In the genomic region with DNA sequence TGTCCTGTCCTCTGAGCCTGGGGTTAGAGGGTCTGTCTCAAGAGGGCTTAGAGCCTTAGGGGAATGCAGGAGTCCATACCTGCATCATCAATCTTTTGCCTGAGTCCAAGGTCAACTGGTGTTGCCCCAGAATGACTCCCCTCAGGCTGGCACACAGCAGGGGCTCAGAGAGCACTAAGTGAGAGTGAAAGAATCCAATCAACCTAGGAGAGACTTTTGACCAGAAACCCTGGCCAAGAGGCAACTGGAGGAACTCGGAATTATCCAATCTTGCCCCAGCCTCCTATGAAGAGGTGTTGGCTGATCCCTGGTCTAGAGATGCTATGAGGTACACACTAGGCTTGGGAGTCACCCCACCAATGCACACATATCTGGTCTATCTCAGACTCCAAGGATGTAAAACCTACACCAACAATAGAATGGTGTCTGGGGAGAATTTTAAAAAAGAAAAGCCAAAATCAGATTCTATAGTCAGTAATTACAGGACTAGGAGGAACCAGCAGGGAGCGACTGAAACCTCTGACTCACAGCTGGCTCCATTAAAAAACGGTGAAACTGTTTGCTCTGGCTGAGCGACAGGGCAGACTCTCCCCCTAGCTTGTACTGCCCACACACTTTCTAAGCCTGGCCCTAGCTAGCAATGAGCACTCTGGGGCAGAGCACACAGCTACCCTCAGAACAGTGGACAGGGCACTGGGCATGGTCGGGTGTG, we compare ENCODE assay signal across 9 mouse cellular contexts. TPM values are rescaled to one million over a fixed set of nuclear protein-coding genes. Genes with fewer than 3 reads are reported as not detected.
DNase-seq lines count a peak whose midpoint lies in the region; ATAC-seq and TF ChIP-seq lines count a peak whose summit lies in the region.
"Had no signal": no experiment of that assay in that cellular context is flagged by ENCODE, and none has a peak within 500 bp of the region (broad histone marks: within the 10 kb centered on the region; RNA-seq: fewer than 3 reads in every experiment).

No protein-coding gene starts in this region.

- H3K4me1 ChIP-seq in cortical plate, adult 2 months (ENCODE audit: control insufficient read depth, insufficient read depth, low read length) = peaks cover 16% of the 10 kb centered on the region
- H3K4me1 ChIP-seq in limb, embryonic 13.5 days = peaks cover 56% of the 10 kb centered on the region

- 43% methylated on average over 5 of the region's 5 CpGs for WGBS in limb, embryonic 13.5 days

- peak; percentile 35 to 59 for DNase-seq in adrenal gland, postnatal 36 days
- no peak for DNase-seq in adrenal gland, adult 8-10 months
- no peak for DNase-seq in layer of hippocampus, adult 2 months (ENCODE audit: low spot score in 2 of 2)
- no peak for DNase-seq in layer of hippocampus, postnatal 25 days (ENCODE audit: extremely low spot score in 1 of 2, low spot score in 1 of 2)
- no peak for DNase-seq in cerebellum, adult 11-12 months
- DNase-seq in urinary bladder, postnatal 25 days (ENCODE audit: low spot score) = no peak

- H3K36me3 ChIP-seq in limb, embryonic 13.5 days = peaks cover 17% of the 10 kb centered on the region

- H3K4me2 ChIP-seq in limb, embryonic 13.5 days (replicated peaks) = no peak overlapping the region; the same call in none of the 2 replicates
- H3K4me2 ChIP-seq: forebrain, embryonic 13.5 days had no signal

- no peak for ATAC-seq in limb, embryonic 13.5 days (ENCODE audit: low FRiP score, low read depth)
- ATAC-seq: forebrain, embryonic 13.5 days had no signal

- no peak overlapping the region for H3K4me3 ChIP-seq in layer of hippocampus, adult 2 months
- H3K4me3 ChIP-seq in cortical plate, adult 2 months (ENCODE audit: insufficient read depth, low read length) = no peak overlapping the region
- H3K4me3 ChIP-seq in limb, embryonic 13.5 days = no peak overlapping the region
- H3K4me3 ChIP-seq: forebrain, embryonic 13.5 days had no signal

- H3K27me3 ChIP-seq in limb, embryonic 13.5 days = no peaks in the 10 kb centered on the region
- H3K27me3 ChIP-seq: forebrain, embryonic 13.5 days had no signal

- H3K9me3 ChIP-seq in limb, embryonic 13.5 days = no peaks in the 10 kb centered on the region
- H3K9me3 ChIP-seq: forebrain, embryonic 13.5 days had no signal

- 0 out of 2 replicates have a peak, but pooled peaks have one; percentile 16 for TF ChIP-seq CTCF in layer of hippocampus, adult 2 months (conservative IDR thresholded peaks at IDR 0.05)
- TF ChIP-seq CTCF in cortical plate, adult 2 months (IDR thresholded peaks at IDR 0.05; ENCODE audit: extremely low read depth, insufficient read depth, low read length) = no peak

- no peak for TF ChIP-seq POLR2A in cortical plate, adult 2 months (IDR thresholded peaks at IDR 0.05; ENCODE audit: extremely low read depth, insufficient read depth, low read length)

- H3K27ac ChIP-seq in layer of hippocampus, adult 2 months = peak overlapping the region; percentile 57; the same call in 1 of the 2 replicates
- peak overlapping the region; percentile 27 for H3K27ac ChIP-seq in cortical plate, adult 2 months (ENCODE audit: insufficient read depth, low read length)
- H3K27ac ChIP-seq in limb, embryonic 13.5 days = peak overlapping the region; percentile 80

- H3K9ac ChIP-seq in limb, embryonic 13.5 days = 0 out of 2 replicates have a peak overlapping the region, but pooled peaks have one; percentile 13
- H3K9ac ChIP-seq: forebrain, embryonic 13.5 days had no signal

RNA-seq across cellular contexts. Expression of gene Actn4, which starts 31.7 kb away (rescaled TPM):
- total RNA-seq in adrenal gland, postnatal 36 days (2021) = 100 to 1,000 TPM; 193 to 252 TPM
- total RNA-seq in adrenal gland, adult 8-10 months (2022) = 100 to 1,000 TPM; 184 to 285 (median 233) TPM
- 100 to 1,000 TPM; 131 to 134 TPM for total RNA-seq in layer of hippocampus, adult 2 months (2021)
- total RNA-seq in layer of hippocampus, postnatal 25 days (2021) = 100 to 1,000 TPM; 124 to 129 TPM
- 170 and 178 TPM in 2 replicates for polyA plus RNA-seq in cortical plate, adult 2 months (2012; rRNA removed)
- 270 and 300 TPM in 2 replicates for polyA plus RNA-seq in limb, embryonic 13.5 days (2015; fragmentation: Nextera tagmentation; extraction: Ambion mirVana)

RNA-seq across cellular contexts. Expression of gene Capn12, which starts 49.3 kb away (rescaled TPM):
- total RNA-seq in adrenal gland, postnatal 36 days (2021) = under 1 TPM; 0.30 to 0.33 TPM
- under 1 TPM in 3 of 4 experiments, not detected in 1; 0.12 to 0.16 (median 0.15) TPM for total RNA-seq in adrenal gland, adult 8-10 months (2022)
- under 1 TPM; 0.15 to 0.29 TPM for total RNA-seq in layer of hippocampus, adult 2 months (2021)
- under 1 TPM; 0.26 to 0.69 TPM for total RNA-seq in layer of hippocampus, postnatal 25 days (2021)
- polyA plus RNA-seq in cortical plate, adult 2 months (2012; rRNA removed) = 1.2 and 1.8 TPM in 2 replicates
- polyA plus RNA-seq in limb, embryonic 13.5 days (2015; fragmentation: Nextera tagmentation; extraction: Ambion mirVana) = 0.94 and 0.97 TPM in 2 replicates

RNA-seq across cellular contexts. Expression of gene Eif3k, which starts 51.2 kb away (rescaled TPM):
- 100 to 1,000 TPM; 241 to 264 TPM for total RNA-seq in adrenal gland, postnatal 36 days (2021)
- 100 to 1,000 TPM; 232 to 255 (median 240) TPM for total RNA-seq in adrenal gland, adult 8-10 months (2022)
- total RNA-seq in layer of hippocampus, adult 2 months (2021) = 100 to 1,000 TPM; 198 to 202 TPM
- total RNA-seq in layer of hippocampus, postnatal 25 days (2021) = 100 to 1,000 TPM; 179 to 185 TPM
- polyA plus RNA-seq in cortical plate, adult 2 months (2012; rRNA removed) = 307 and 320 TPM in 2 replicates
- polyA plus RNA-seq in limb, embryonic 13.5 days (2015; fragmentation: Nextera tagmentation; extraction: Ambion mirVana) = 422 and 454 TPM in 2 replicates

RNA-seq across cellular contexts. Expression of gene Map4k1, which starts 51.4 kb away (rescaled TPM):
- total RNA-seq in adrenal gland, postnatal 36 days (2021) = 1 to 10 TPM; 1.1 to 1.7 TPM
- 1 to 10 TPM; 1.4 to 3.9 (median 1.8) TPM for total RNA-seq in adrenal gland, adult 8-10 months (2022)
- total RNA-seq in layer of hippocampus, adult 2 months (2021) = 1 to 10 TPM in 1 of 2 experiments, under 1 TPM in 1; 0.90 to 1.8 TPM
- total RNA-seq in layer of hippocampus, postnatal 25 days (2021) = 1 to 10 TPM; 2.1 to 2.4 TPM
- 2.2 and 2.8 TPM in 2 replicates for polyA plus RNA-seq in cortical plate, adult 2 months (2012; rRNA removed)
- 9.5 and 10.0 TPM in 2 replicates for polyA plus RNA-seq in limb, embryonic 13.5 days (2015; fragmentation: Nextera tagmentation; extraction: Ambion mirVana)

Comparison
In these comparisons a context has a peak if more than half of its experiments do, and no peak if none do; other contexts are left out.
1. DNase-seq: peak in adrenal gland, postnatal 36 days (2 of 2); none in adrenal gland, adult 8-10 months (single experiment), layer of hippocampus, adult 2 months (0 of 2), layer of hippocampus, postnatal 25 days (0 of 2), cerebellum, adult 11-12 months (single experiment) and urinary bladder, postnatal 25 days (single experiment).
2. H3K27ac ChIP-seq: peak in every context shown above with its lines; median percentile 80 in limb, embryonic 13.5 days; 57 in layer of hippocampus, adult 2 months; 27 in cortical plate, adult 2 months.